Mouse (Mus musculus): Measurements from ENCODE around the gene Kif11. TPM values are rescaled to one million over a fixed set of nuclear protein-coding genes. Genes with fewer than 3 reads are reported as not detected.

Kif11 gene
- polyA plus RNA-seq, 1 experiment from 2014 or later: 48.6 TPM

DNA sequence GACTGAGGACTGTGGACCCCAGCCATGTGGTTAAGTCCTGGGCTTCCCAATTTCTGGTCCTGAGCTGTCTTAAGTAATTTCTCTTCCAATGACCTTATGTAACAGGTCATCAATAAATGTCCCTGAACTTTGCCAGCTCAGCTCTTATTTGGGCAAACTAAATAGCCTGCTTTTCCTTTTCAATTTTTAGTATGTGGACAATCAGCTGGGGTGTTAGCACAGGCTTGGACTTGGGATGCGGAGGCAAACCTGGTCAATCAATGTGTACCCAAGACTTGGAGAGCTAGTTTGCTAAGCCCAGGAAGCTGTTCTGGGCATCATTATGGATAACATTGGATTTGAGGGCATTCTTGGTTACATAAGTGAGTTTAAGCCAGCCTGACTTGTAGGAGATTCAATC is 79.8 kb downstream of the Kif11 start:
- WGBS: 98% methylated on average over 1 of the region's 1 CpGs

DNA sequence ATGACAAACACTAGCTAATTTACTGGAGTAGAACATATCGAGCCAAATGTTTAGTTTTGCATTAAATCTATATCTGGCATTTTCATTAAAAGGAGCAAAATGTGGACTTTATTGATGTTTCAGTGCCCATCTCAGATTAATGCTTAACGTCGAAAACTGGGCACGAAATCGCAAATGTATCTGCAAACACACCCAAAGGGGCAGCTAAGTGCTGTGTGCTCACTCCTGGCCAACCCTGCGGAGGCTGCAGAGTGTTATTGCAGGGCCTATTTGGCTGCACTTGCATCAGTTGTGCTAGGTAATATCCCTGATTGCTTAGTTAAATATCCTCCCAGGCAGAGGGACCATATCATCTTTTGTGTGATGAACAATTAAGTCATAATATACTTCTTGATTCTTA is 81.8 kb downstream of the Kif11 start:
- Histone ChIP-seq H3K27ac (no peak overlapping the region), H3K4me1 (no peaks in the 10 kb centered on the region), H3K9ac (no peak overlapping the region), H3K9me3 (no peaks in the 10 kb centered on the region), H3K4me3 (replicated peaks) (no peak overlapping the region), H3K36me3 (no peaks in the 10 kb centered on the region), H3K4me2 (no peak overlapping the region), H3K27me3 (replicated peaks) (no peaks in the 10 kb centered on the region)
- 75% methylated on average over 6 of the region's 6 CpGs for WGBS
- no peak for ATAC-seq (ENCODE audit: insufficient read depth, low FRiP score, low read depth)

More for the DNA sequence above, 79.8 kb downstream of the Kif11 start:
- H3K4me2 ChIP-seq: no peak overlapping the region
- no peaks in the 10 kb centered on the region for H3K4me1 ChIP-seq
- H3K9me3 ChIP-seq: no peaks in the 10 kb centered on the region
- ATAC-seq (ENCODE audit: insufficient read depth, low FRiP score, low read depth): no peak
- H3K27ac ChIP-seq: no peak overlapping the region
- no peaks in the 10 kb centered on the region for H3K36me3 ChIP-seq
- no peaks in the 10 kb centered on the region for H3K27me3 ChIP-seq (replicated peaks)
- no peak overlapping the region for H3K4me3 ChIP-seq (replicated peaks)
- no peak overlapping the region for H3K9ac ChIP-seq

DNA sequence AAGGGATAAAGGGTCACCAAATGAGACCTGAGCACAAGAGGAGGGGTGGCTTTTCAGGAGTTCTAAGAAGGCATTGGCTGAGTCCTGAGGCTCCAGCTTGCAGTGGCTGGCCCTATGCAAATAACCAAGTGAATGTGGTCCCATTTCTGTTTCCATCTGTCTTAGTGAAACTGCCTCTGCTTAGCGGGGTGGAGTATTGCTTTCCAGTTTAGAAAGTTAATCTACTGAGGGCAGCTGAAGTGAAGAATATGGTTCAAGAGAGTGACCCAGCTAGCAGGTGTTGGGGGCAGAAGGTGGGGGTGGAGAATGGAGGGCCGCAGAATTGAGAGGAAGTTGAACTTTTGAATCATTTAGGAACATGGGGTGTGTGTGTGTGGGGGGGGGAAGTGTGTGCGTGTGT is 90.2 kb downstream of the Kif11 start:
- no peak overlapping the region for H3K4me2 ChIP-seq
- H3K36me3 ChIP-seq: no peaks in the 10 kb centered on the region
- no peak overlapping the region for H3K9ac ChIP-seq
- no peak overlapping the region for H3K27ac ChIP-seq
- WGBS: 70% methylated on average over 3 of the region's 3 CpGs
- H3K27me3 ChIP-seq (replicated peaks): no peaks in the 10 kb centered on the region
- no peak overlapping the region for H3K4me3 ChIP-seq (replicated peaks)
- ATAC-seq (ENCODE audit: insufficient read depth, low FRiP score, low read depth): no peak
- H3K9me3 ChIP-seq: no peaks in the 10 kb centered on the region
- H3K4me1 ChIP-seq: no peaks in the 10 kb centered on the region

DNA sequence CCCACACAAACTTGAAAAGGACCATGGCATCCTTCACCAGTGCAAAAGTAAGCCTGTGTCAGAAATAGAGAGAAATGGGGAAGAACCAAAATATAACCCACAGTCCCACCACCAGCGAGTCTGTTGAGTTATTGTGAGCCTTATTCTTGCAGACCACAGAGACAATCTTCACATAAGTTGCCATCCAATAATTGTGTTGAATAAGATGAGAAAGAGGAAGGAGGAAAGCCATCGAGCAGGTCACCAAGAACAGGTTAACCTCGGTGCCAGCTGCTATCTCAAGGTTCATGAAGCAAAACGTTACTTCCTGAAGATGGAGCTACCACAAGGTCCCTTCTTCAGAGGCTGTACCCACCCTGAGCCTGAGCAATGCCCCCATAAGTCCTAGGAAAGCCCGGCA is 90.8 kb downstream of the Kif11 start:
- no peak overlapping the region for H3K9ac ChIP-seq
- no peaks in the 10 kb centered on the region for H3K36me3 ChIP-seq
- WGBS: 84% methylated on average over 5 of the region's 5 CpGs
- no peak overlapping the region for H3K4me3 ChIP-seq (replicated peaks)
- no peak overlapping the region for H3K27ac ChIP-seq
- H3K4me1 ChIP-seq: no peaks in the 10 kb centered on the region
- ATAC-seq (ENCODE audit: insufficient read depth, low FRiP score, low read depth): no peak
- no peaks in the 10 kb centered on the region for H3K9me3 ChIP-seq
- H3K27me3 ChIP-seq (replicated peaks): no peaks in the 10 kb centered on the region
- no peak overlapping the region for H3K4me2 ChIP-seq

GRCm38 (mm10) chr19:37468841-37469566 is 92.8 kb downstream of the Kif11 start:
- Histone ChIP-seq H3K4me2 (no peak overlapping the region), H3K36me3 (no peaks in the 10 kb centered on the region), H3K27me3 (replicated peaks) (no peaks in the 10 kb centered on the region), H3K4me1 (no peaks in the 10 kb centered on the region), H3K9ac (no peak overlapping the region), H3K9me3 (no peaks in the 10 kb centered on the region), H3K4me3 (replicated peaks) (no peak overlapping the region), H3K27ac (no peak overlapping the region)
- no peak for ATAC-seq (ENCODE audit: insufficient read depth, low FRiP score, low read depth)
- 68% methylated on average over 6 of the region's 6 CpGs for WGBS

Other genes starting within 250 kb of the Kif11 start
- gene March5, start 168.9 kb upstream of the Kif11 start, polyA plus RNA-seq (2015; fragmentation: Nextera tagmentation; extraction: Ambion mirVana): 85.6 and 87.6 TPM in 2 replicates
- gene Cpeb3, start 167.8 kb upstream of the Kif11 start, polyA plus RNA-seq (2015; fragmentation: Nextera tagmentation; extraction: Ambion mirVana): 1.3 and 1.7 TPM in 2 replicates
- gene Ide, start 38.6 kb upstream of the Kif11 start, polyA plus RNA-seq (2015; fragmentation: Nextera tagmentation; extraction: Ambion mirVana): 47.5 and 59.0 TPM in 2 replicates
- gene Hhex, start 58.4 kb downstream of the Kif11 start, polyA plus RNA-seq (2015; fragmentation: Nextera tagmentation; extraction: Ambion mirVana): 18.2 and 23.9 TPM in 2 replicates
- gene Exoc6, start 174.0 kb downstream of the Kif11 start, polyA plus RNA-seq (2015; fragmentation: Nextera tagmentation; extraction: Ambion mirVana): 14.9 and 15.5 TPM in 2 replicates